Mouse (Mus musculus) erythroid progenitor cell, adult 5-6 weeks (primary cell): ENCODE data around the gene P4ha2. TPM values are rescaled to one million over a fixed set of nuclear protein-coding genes. Genes with fewer than 3 reads are reported as not detected.

ENCODE experiments used
- ATAC-seq: replicated peaks from 2 replicates; pipeline ENCODE4 v1.8.0; 2016; ENCODE audit warnings: moderate number of reproducible peaks, mild to moderate bottlenecking, moderate TSS enrichment, inconsistent platforms; ENCODE audit not compliant: poor library complexity, low FRiP score, severe bottlenecking
- total RNA-seq, 2 experiments: library from RNA; stranded (forward) in 1 of 2; stranded (reverse) in 1 of 2; fragments of 150-400 nt in 1 of 2; fragments of 186-747, 209-891 nt in 1 of 2; gene quantifications; 2 replicates each; pipeline versions ENCODE4 v1.2.3 to v1.2.4; 2015 to 2017; ENCODE audit warnings: low replicate concordance in 2 of 2

The P4ha2 gene
- total RNA-seq, 2 experiments from 2014 or later, result not detected

DNA sequence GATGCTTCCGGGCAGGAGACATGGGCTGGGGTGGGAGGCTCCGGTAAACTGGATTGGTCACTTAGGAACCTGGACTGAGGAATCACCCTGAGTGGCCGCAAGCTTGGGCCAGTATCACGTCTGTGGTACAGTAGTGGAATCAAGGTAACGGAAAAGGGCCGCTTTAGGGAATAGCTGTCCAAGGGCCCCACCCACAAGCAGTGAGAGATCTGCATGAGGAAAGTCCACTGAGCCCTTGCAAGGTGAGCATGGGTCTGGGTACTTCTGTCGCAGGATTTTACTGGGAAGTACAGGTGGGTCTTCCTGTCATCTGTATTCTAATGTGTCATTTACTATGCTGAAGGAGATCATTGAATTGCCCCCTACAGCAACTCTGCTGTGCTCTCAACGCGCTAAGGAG is 1.8 kb downstream of the P4ha2 start:
- ATAC-seq, result no peak

GRCm38 (mm10) chr11:54102706-54103449 is 3.0 kb downstream of the P4ha2 start:
- ATAC-seq, result no peak

- no peak for ATAC-seq
Observed at GRCm38 (mm10) chr11:54105011-54105410, 5.1 kb downstream of the P4ha2 start.

GRCm38 (mm10) chr11:54106676-54107075 is 6.8 kb downstream of the P4ha2 start:
- no peak for ATAC-seq

DNA sequence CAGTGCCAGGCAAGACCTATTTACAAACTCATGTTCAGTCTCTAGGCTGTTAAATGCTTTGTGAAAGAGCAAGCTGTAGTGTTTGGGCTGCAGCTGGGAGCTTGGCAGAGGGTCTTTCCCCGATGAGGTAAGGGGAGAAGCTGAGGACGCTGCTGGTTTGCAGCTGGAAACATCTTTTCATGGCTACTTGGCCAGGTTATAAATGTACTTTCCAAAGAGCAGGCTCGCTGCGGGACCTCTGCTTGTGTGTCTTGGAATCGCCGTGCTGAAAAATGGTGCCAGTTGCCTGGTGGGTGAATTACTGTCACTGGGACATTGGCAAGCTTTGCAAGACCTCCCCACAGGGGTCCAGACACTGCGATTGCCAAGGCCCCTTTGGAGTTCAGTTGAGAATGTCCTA is 7.3 kb downstream of the P4ha2 start:
- ATAC-seq, result no peak

DNA sequence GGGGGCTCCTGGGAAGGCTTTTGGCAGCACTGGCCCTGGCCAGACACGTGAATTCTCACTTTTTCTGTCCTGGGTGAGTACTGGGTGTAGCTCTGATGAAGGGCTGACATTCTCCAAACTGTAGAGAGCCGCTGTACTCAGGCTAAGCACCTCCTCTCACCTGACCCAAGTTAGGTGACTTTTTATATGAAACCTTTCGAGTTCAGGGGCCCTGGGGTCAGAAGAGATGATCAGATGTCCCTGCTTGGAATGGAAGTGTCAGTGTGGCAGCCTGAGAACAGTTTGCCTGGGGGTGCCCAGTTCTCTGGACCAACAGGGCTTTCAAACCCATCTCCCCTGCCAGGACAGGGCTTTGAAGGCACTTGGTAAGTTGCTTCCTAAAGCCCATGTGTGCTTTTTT is 8.2 kb downstream of the P4ha2 start:
- no peak for ATAC-seq

- ATAC-seq, result no peak
Observed at GRCm38 (mm10) chr11:54108894-54109293, 9.0 kb downstream of the P4ha2 start.

GRCm38 (mm10) chr11:54111291-54111690 is 11.4 kb downstream of the P4ha2 start:
- ATAC-seq, result no peak

DNA sequence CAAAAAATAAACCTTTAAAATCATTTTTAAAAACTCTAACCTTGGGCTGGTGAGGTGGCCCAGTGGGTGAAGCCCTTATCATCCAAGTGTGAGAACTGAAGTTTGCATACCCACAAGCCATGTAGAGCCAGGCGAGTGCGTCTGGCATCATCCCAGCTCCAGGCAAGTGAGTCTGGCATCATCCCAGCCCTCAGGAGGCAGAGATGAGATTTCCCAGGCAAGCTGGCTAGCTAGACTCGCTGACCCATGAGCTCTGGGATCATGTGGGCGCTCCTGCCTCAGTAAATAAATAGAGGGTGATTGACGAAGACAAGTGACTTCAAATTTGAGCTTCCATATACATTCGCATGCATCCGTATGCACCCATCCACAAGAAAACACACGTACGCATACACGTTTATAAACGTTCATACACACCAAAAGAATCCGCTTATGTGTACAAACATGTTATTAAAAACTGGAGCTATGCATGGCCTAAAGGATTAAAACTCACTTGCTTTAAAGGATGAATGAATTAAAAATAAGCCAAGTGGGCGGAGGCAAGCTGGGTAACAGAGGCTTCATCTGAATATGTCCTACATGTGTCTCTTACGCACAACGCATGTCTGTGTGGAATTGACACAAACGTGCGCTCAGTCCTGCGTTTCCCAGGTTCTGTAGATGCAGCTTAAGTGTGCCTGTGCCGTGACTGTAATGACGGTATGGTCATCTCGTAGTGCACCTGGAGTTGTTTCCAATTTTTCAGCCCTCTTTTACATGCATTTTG is 12.3 kb downstream of the P4ha2 start:
- ATAC-seq, result no peak

- no peak for ATAC-seq
Observed at GRCm38 (mm10) chr11:54112920-54113319, 13.0 kb downstream of the P4ha2 start.

- no peak for ATAC-seq
Observed at GRCm38 (mm10) chr11:54113352-54113751, 13.5 kb downstream of the P4ha2 start.

DNA sequence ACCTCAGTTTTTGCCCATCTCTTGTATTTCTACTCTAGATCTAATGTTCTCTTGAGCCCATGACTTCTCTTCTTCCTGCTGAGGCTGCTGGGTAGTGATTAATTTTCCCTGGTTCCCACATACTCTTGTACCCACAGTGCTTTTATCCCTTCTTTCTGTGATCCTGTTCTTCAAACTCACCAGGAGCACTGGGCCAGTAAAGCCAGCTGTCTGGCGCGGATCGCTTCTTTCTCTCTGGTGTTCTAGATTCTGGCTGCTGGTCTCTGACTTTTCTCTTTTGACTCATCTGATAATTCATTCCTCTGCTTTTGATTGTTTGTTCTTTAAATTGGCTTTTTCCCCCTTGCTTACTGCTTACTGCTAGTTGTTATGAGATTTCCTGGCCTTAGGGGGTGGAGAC is 14.9 kb downstream of the P4ha2 start:
- no peak for ATAC-seq

DNA sequence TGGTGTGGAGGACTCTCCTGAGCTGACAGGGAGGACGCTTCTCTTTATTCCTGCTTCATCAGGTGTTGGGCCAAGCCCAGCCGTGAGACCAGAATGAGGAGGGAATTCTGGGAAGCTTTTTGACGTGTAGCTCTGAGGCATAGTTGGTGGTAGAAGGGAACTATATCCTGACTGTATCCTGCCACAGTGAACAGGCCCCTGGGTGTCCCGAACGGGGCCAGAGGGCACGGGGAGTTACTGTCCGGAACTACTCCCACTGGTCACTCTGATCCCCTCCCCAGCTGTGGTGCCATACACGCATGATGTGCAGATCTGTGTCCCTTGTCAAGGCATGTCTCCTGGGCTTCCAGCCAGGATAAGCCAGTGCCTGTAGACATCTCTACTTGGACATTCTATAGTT is 15.4 kb downstream of the P4ha2 start:
- ATAC-seq, result no peak

- ATAC-seq, result no peak
Observed at GRCm38 (mm10) chr11:54115911-54116310, 16.0 kb downstream of the P4ha2 start.

DNA sequence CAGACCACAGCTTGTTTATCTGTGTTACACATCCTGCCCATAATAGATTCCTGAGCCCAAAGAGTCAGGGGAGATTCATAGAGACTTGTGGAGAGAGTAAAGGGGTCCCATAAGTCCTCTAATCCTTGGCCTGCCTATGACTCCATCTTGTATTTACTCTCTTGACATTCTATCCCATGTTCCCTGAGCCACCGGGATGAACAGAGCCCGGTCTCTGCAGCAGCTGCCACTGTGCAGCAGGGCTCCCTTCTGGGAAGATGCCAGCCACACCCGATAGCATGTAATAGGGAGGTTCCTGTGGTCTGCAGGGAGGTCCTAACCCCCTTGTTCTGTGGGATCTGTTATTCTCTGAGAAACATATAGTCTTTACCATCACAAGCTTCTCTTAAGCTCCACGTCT is 16.5 kb downstream of the P4ha2 start:
- no peak for ATAC-seq

DNA sequence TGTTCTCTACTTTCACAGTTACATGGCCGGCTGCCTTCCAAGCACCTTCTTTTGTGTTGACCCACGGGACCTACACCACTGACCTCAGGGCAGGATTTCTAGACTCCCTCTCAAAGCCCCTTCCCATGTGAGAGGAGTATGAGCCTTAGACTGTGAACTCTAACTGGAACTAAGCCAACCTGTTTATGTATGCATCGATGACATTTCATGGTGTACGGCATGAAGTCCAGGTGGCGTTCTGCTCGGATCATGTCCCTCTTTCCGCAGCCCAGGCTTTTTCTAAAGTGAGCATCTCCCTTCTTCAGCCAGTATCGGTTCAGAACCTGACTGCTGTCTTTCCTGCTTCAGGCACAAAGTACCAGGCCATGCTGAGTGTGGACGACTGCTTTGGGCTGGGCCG is 17.2 kb downstream of the P4ha2 start:
- ATAC-seq, result no peak

GRCm38 (mm10) chr11:54119126-54119525 is 19.2 kb downstream of the P4ha2 start:
- no peak for ATAC-seq

GRCm38 (mm10) chr11:54119740-54120360 is 20.0 kb downstream of the P4ha2 start:
- ATAC-seq, result no peak

GRCm38 (mm10) chr11:54122416-54123264 is 22.7 kb downstream of the P4ha2 start:
- ATAC-seq, result no peak

- no peak for ATAC-seq
Observed at GRCm38 (mm10) chr11:54125982-54126648, 26.2 kb downstream of the P4ha2 start.
